Mouse (Mus musculus): ENCODE results near the gene Zfp287. TPM values are rescaled to one million over a fixed set of nuclear protein-coding genes. Genes with fewer than 3 reads are reported as not detected.

Gene Zfp287
- polyA plus RNA-seq, 1 experiment from 2014 or later, result 15.3 TPM

- H3K4me1 ChIP-seq (ENCODE audit: control insufficient read depth, insufficient read depth, low read length), result no peaks in the 10 kb centered on the region
- no peak overlapping the region for H3K4me3 ChIP-seq (ENCODE audit: low read depth, low read length)
- peaks cover 3% of the 10 kb centered on the region; the same call in 1 of the 2 replicates for H3K36me3 ChIP-seq (ENCODE audit: control insufficient read depth, insufficient read depth, low read length)
- no peak overlapping the region for H3K27ac ChIP-seq (ENCODE audit: low read depth, low read length)
- DNase-seq (ENCODE audit: low spot score) (no peak), ATAC-seq (no peak)
- H3K4me2 ChIP-seq (ENCODE audit: low read length), result no peak overlapping the region
- whole genome bisulfite sequencing, result 69% methylated on average over 4 of the region's 4 CpGs
- no peaks in the 10 kb centered on the region for H3K9me3 ChIP-seq (replicated peaks; ENCODE audit: control insufficient read depth, low read length)
- H3K9ac ChIP-seq (ENCODE audit: low read length), result no peak overlapping the region
- no peaks in the 10 kb centered on the region for H3K27me3 ChIP-seq (replicated peaks; ENCODE audit: control insufficient read depth, insufficient read depth, low read length)
These were observed 70.8 kb downstream of the Zfp287 start for GRCm38 (mm10) chr11:62660885-62661284.

- H3K4me3 ChIP-seq (ENCODE audit: low read depth, low read length), result no peak overlapping the region
- WGBS, result 87% methylated on average over 3 of the region's 3 CpGs
- H3K27ac ChIP-seq (ENCODE audit: low read depth, low read length), result no peak overlapping the region
- no peaks in the 10 kb centered on the region for H3K27me3 ChIP-seq (replicated peaks; ENCODE audit: control insufficient read depth, insufficient read depth, low read length)
- H3K4me2 ChIP-seq (ENCODE audit: low read length), result no peak overlapping the region
- DNase-seq (ENCODE audit: low spot score), result no peak
- no peaks in the 10 kb centered on the region for H3K36me3 ChIP-seq (ENCODE audit: control insufficient read depth, insufficient read depth, low read length)
- H3K9ac ChIP-seq (ENCODE audit: low read length), result no peak overlapping the region
- no peaks in the 10 kb centered on the region for H3K9me3 ChIP-seq (replicated peaks; ENCODE audit: control insufficient read depth, low read length)
- H3K4me1 ChIP-seq (ENCODE audit: control insufficient read depth, insufficient read depth, low read length), result peaks cover 4% of the 10 kb centered on the region; the same call in 1 of the 2 replicates
- no peak for ATAC-seq
These were observed 79.6 kb downstream of the Zfp287 start for GRCm38 (mm10) chr11:62652080-62652479.

- Histone ChIP-seq H3K4me1 (ENCODE audit: control insufficient read depth, insufficient read depth, low read length) (peaks cover 9% of the 10 kb centered on the region), H3K27ac (ENCODE audit: low read depth, low read length) (no peak overlapping the region), H3K4me2 (ENCODE audit: low read length) (no peak overlapping the region), H3K4me3 (ENCODE audit: low read depth, low read length) (no peak overlapping the region), H3K27me3 (replicated peaks; ENCODE audit: control insufficient read depth, insufficient read depth, low read length) (no peaks in the 10 kb centered on the region), H3K9ac (ENCODE audit: low read length) (no peak overlapping the region), H3K36me3 (ENCODE audit: control insufficient read depth, insufficient read depth, low read length) (no peaks in the 10 kb centered on the region), H3K9me3 (replicated peaks; ENCODE audit: control insufficient read depth, low read length) (no peaks in the 10 kb centered on the region)
- DNase-seq (ENCODE audit: low spot score) (no peak), ATAC-seq (no peak)
- 90% methylated on average over 3 of the region's 3 CpGs for WGBS
These were observed 80.1 kb downstream of the Zfp287 start for GRCm38 (mm10) chr11:62651563-62651962.

Other genes starting within 250 kb of the Zfp287 start
- 99.4 and 112 TPM in 2 replicates for gene Cenpv, start 192.6 kb downstream of the Zfp287 start, polyA plus RNA-seq (2014; fragmentation: Nextera tagmentation; extraction: Ambion mirVana)
- 5,294 and 5,616 TPM in 2 replicates for gene Ubb, start 180.7 kb downstream of the Zfp287 start, polyA plus RNA-seq (2014; fragmentation: Nextera tagmentation; extraction: Ambion mirVana)
- gene Trpv2, start 157.4 kb downstream of the Zfp287 start, polyA plus RNA-seq (2014; fragmentation: Nextera tagmentation; extraction: Ambion mirVana), result 13.2 and 17.0 TPM in 2 replicates
- gene Lrrc75a, start 83.4 kb downstream of the Zfp287 start, polyA plus RNA-seq (2014; fragmentation: Nextera tagmentation; extraction: Ambion mirVana), result 9.6 and 9.9 TPM in 2 replicates
- 27.4 and 29.7 TPM in 2 replicates for gene Mmgt2, start 83.2 kb downstream of the Zfp287 start, polyA plus RNA-seq (2014; fragmentation: Nextera tagmentation; extraction: Ambion mirVana)
- gene Gm10428, start 21.2 kb upstream of the Zfp287 start, polyA plus RNA-seq (2014; fragmentation: Nextera tagmentation; extraction: Ambion mirVana), result not detected in 2 replicates
- gene Zfp286, start 57.6 kb upstream of the Zfp287 start, polyA plus RNA-seq (2014; fragmentation: Nextera tagmentation; extraction: Ambion mirVana), result 33.6 and 37.5 TPM in 2 replicates
- 2.7 and 4.1 TPM in 2 replicates for gene Trim16, start 88.3 kb upstream of the Zfp287 start, polyA plus RNA-seq (2014; fragmentation: Nextera tagmentation; extraction: Ambion mirVana)
- 0.20 and 0.21 TPM in 2 replicates for gene Fbxw10, start 115.2 kb upstream of the Zfp287 start, polyA plus RNA-seq (2014; fragmentation: Nextera tagmentation; extraction: Ambion mirVana)
- gene Tvp23b, start 147.6 kb upstream of the Zfp287 start, polyA plus RNA-seq (2014; fragmentation: Nextera tagmentation; extraction: Ambion mirVana), result 55.7 and 61.1 TPM in 2 replicates
- gene Cdrt4, start 219.3 kb upstream of the Zfp287 start, polyA plus RNA-seq (2014; fragmentation: Nextera tagmentation; extraction: Ambion mirVana), result not detected in 2 replicates